Mouse (Mus musculus) heart, adult 2 months (tissue): ENCODE measurements around the gene Morn3. TPM values are rescaled to one million over a fixed set of nuclear protein-coding genes. Genes with fewer than 3 reads are reported as not detected.
"Not testable (repeated sequence)": the region's sequence is repeated elsewhere in the genome, so short reads cannot be mapped to it uniquely, and the experiment has no call there.

ENCODE experiments used
- DNase-seq, 2 experiments: peaks; one replicate each; pipeline ENCODE4 v3.0.0; 2021
- H3K27ac ChIP-seq: fragments of 200-600 bp; 2 replicates; pipeline ENCODE4 v1.8.1; 2022
- H3K27me3 ChIP-seq: fragments of 200-500 bp; 2 replicates; pipeline ENCODE4 v1.6.1; 2012; ENCODE audit warnings: mild to moderate bottlenecking, low read length, inconsistent platforms, mixed read lengths; ENCODE audit not compliant: control insufficient read depth, insufficient read depth
- H3K36me3 ChIP-seq: fragments of 200-500 bp; 2 replicates; pipeline ENCODE4 v1.6.1; 2012; ENCODE audit warnings: low read length, inconsistent platforms; ENCODE audit not compliant: control insufficient read depth, insufficient read depth
- H3K4me1 ChIP-seq: fragments of 200-500 bp; 2 replicates; pipeline ENCODE4 v1.6.1; 2011; ENCODE audit warnings: low read length; ENCODE audit not compliant: control insufficient read depth, insufficient read depth
- H3K4me3 ChIP-seq: fragments of 200-600 bp; 2 replicates; pipeline ENCODE4 v1.8.1; 2022
- H3K79me2 ChIP-seq: fragments of 200-500 bp; replicated peaks from 2 replicates; pipeline ENCODE4 v1.6.1; 2012; ENCODE audit warnings: mild to moderate bottlenecking, inconsistent platforms, low read length, moderate library complexity, mixed read lengths; ENCODE audit not compliant: control insufficient read depth, insufficient read depth
- H3K9ac ChIP-seq: fragments of 200-500 bp; 2 replicates; pipeline ENCODE4 v1.6.1; 2012; ENCODE audit warnings: low read depth, mild to moderate bottlenecking, control low read depth, inconsistent platforms, low read length, mixed read lengths
- CTCF ChIP-seq: fragments of 200-600 bp; IDR thresholded peaks from 2 replicates; pipeline ENCODE4 v1.8.1; 2022; ENCODE audit warnings: antibody characterized with exemption, mild to moderate bottlenecking, moderate library complexity
- EP300 ChIP-seq: fragments of 200-500 bp; IDR thresholded peaks from 2 replicates; pipeline ENCODE4 v1.6.1; 2011; ENCODE audit warnings: low read depth, low read length, control low read depth; ENCODE audit not compliant: insufficient read depth
- POLR2A ChIP-seq: fragments of 200-500 bp; IDR thresholded peaks from 2 replicates; pipeline ENCODE4 v1.6.1; 2011; ENCODE audit warnings: mild to moderate bottlenecking, low read depth, low read length, control low read depth; ENCODE audit not compliant: insufficient read depth
- WGBS: fragments of 180-500 bp; shearing (Covaris S2); methylation state at CpG from one replicate; pipeline ENCODE4 v1.1.7; 2018; 5-methylcytosine and 5-hydroxymethylcytosine counted together
- intact Hi-C: fragments of 180-260 bp; cut with DNase I; formaldehyde crosslinking; loops from one replicate; pipeline ENCODE4 v1.15.1; 2025
- polyA plus RNA-seq: library from polyadenylated mRNA; depleted of rRNA; stranded (reverse); fragments of >200 nt; gene quantifications from 2 replicates; pipeline ENCODE4 v1.2.3, GENCODE M21; 2012
- total RNA-seq, 2 experiments: library from RNA; stranded (reverse); gene quantifications; 2 replicates each; pipeline ENCODE4 v1.2.3; 2021

Gene Morn3
- total and polyA plus RNA-seq, 3 experiments, result not detected

GRCm38 (mm10) chr5:123064207-123064606, 17.4 kb upstream of the Morn3 start:
- H3K27me3 ChIP-seq, result no peaks in the 10 kb centered on the region
- H3K36me3 ChIP-seq, result no peaks in the 10 kb centered on the region
- peaks cover 4% of the 10 kb centered on the region for H3K4me1 ChIP-seq
- H3K79me2 ChIP-seq, result no peaks in the 10 kb centered on the region
- H3K4me3 ChIP-seq, result no peak overlapping the region
- TF ChIP-seq POLR2A (no peak), EP300 (no peak), CTCF (peak; percentile 73)
- 20% methylated on average over 6 of the region's 6 CpGs for WGBS
- intact Hi-C loops, result loop anchor here (1.0 to 2.0 kb wide), 4 partner anchors 53 to 107 kb away; no protein-coding TSS in a partner anchor
- H3K9ac ChIP-seq, result no peak overlapping the region
- H3K27ac ChIP-seq, result peak overlapping the region; percentile 36; the same call in 1 of the 2 replicates
- peak; percentile 48 to 55 for DNase-seq

- intact Hi-C loops, result no loop called here
- H3K79me2 ChIP-seq, result no peaks in the 10 kb centered on the region
- WGBS, result 92% methylated on average over 3 of the region's 3 CpGs
- no peaks in the 10 kb centered on the region for H3K27me3 ChIP-seq
- peak in 1 of 2 experiments; percentile 12 for DNase-seq
- no peaks in the 10 kb centered on the region for H3K36me3 ChIP-seq
- H3K4me3 ChIP-seq, result no peak overlapping the region
- H3K4me1 ChIP-seq, result peaks cover 4% of the 10 kb centered on the region
- no peak overlapping the region for H3K9ac ChIP-seq
- no peak overlapping the region for H3K27ac ChIP-seq
- TF ChIP-seq EP300, result no peak
- no peak for TF ChIP-seq CTCF
- TF ChIP-seq POLR2A, result no peak
Measured at GRCm38 (mm10) chr5:123063141-123063540, 16.3 kb upstream of the Morn3 start.

- H3K27me3 ChIP-seq, H3K4me1 ChIP-seq, H3K9ac ChIP-seq, intact Hi-C loops, H3K79me2 ChIP-seq, H3K36me3 ChIP-seq, H3K4me3 ChIP-seq, H3K27ac ChIP-seq: not testable (repeated sequence)
- DNase-seq, result peak in 1 of 2 experiments; percentile 11
- WGBS, result 70% methylated on average over 6 of the region's 6 CpGs
Measured at GRCm38 (mm10) chr5:123061402-123061749, 14.6 kb upstream of the Morn3 start.

- WGBS, result 51% methylated on average over 9 of the region's 9 CpGs
- Histone ChIP-seq H3K27ac (peak overlapping the region; percentile 73), H3K27me3 (no peaks in the 10 kb centered on the region), H3K79me2 (no peaks in the 10 kb centered on the region), H3K4me1 (peaks cover 1% of the 10 kb centered on the region; the same call in 1 of the 2 replicates), H3K9ac (peak overlapping the region; percentile 42; the same call in 1 of the 2 replicates), H3K36me3 (no peaks in the 10 kb centered on the region), H3K4me3 (peak overlapping the region; percentile 20; the same call in 1 of the 2 replicates)
- DNase-seq, result peak; percentile 42 to 53
- TF ChIP-seq CTCF (no peak), EP300 (no peak), POLR2A (0 out of 2 replicates have a peak, but pooled peaks have one; percentile 18)
- intact Hi-C loops, result no loop called here
Measured at GRCm38 (mm10) chr5:123060706-123061401, 14.0 kb upstream of the Morn3 start.

- peak overlapping the region; percentile 33 for H3K4me3 ChIP-seq
- H3K27me3 ChIP-seq, result no peaks in the 10 kb centered on the region
- H3K27ac ChIP-seq, result peak overlapping the region; percentile 73
- TF ChIP-seq EP300 (peak; percentile 58; the same call in 1 of the 2 replicates), POLR2A (peak; percentile 39; the same call in 1 of the 2 replicates), CTCF (peak; percentile 79)
- peaks cover 1% of the 10 kb centered on the region; the same call in 1 of the 2 replicates for H3K4me1 ChIP-seq
- no peaks in the 10 kb centered on the region for H3K36me3 ChIP-seq
- intact Hi-C loops, result loop anchor here (10.0 kb wide), 1 partner anchor 245 kb away; no protein-coding TSS in a partner anchor
- WGBS, result 23% methylated on average over 14 of the region's 14 CpGs
- H3K9ac ChIP-seq, result peak overlapping the region; percentile 42; the same call in 1 of the 2 replicates
- no peaks in the 10 kb centered on the region for H3K79me2 ChIP-seq
- DNase-seq, result peak; percentile 53 to 71
Measured at GRCm38 (mm10) chr5:123059757-123060520, 13.1 kb upstream of the Morn3 start.
